9 mouse cellular contexts compared by ENCODE assay signal in genomic region chr14:8038791-8039448, GRCm38 (mm10). TPM values are rescaled to one million over a fixed set of nuclear protein-coding genes. Genes with fewer than 3 reads are reported as not detected.
DNase-seq lines count a peak whose midpoint lies in the region; ATAC-seq lines count a peak whose summit lies in the region.
"Had no signal": no experiment of that assay in that cellular context is flagged by ENCODE, and none has a peak within 500 bp of the region (broad histone marks: within the 10 kb centered on the region; RNA-seq: fewer than 3 reads in every experiment).

No protein-coding gene starts in this region.

- H3K4me1 ChIP-seq in heart, embryonic 11.5 days (ENCODE audit: control insufficient read depth, insufficient read depth, low read length): no peaks in the 10 kb centered on the region
- H3K4me1 ChIP-seq: limb, embryonic 12.5 days had no signal

- DNase-seq in heart, adult 11 months: peak; percentile 95
- peak; percentile 73 for DNase-seq in NIH3T3 (ENCODE audit: low read depth)
- DNase-seq in cerebellum, postnatal 25 days: peak; percentile 67 to 79
- peak; percentile 63 to 92 for DNase-seq in kidney, postnatal 25 days
- peak; percentile 65 for DNase-seq in lung, postnatal 36 days
- DNase-seq in retina, embryonic 14.5 days (ENCODE audit: low spot score): no peak

- no peak overlapping the region for H3K4me2 ChIP-seq in heart, embryonic 11.5 days
- H3K4me2 ChIP-seq: limb, embryonic 12.5 days had no signal

- H3K9me3 ChIP-seq in heart, embryonic 11.5 days (replicated peaks; ENCODE audit: control insufficient read depth, low read length): no peaks in the 10 kb centered on the region
- H3K9me3 ChIP-seq: limb, embryonic 12.5 days had no signal

- H3K36me3 ChIP-seq in heart, embryonic 11.5 days (ENCODE audit: control insufficient read depth, insufficient read depth, low read length): no peaks in the 10 kb centered on the region

- ATAC-seq in heart, embryonic 11.5 days (replicated peaks; ENCODE audit: insufficient number of reproducible peaks, low FRiP score, low TSS enrichment): no peak
- no peak for ATAC-seq in monocyte, adult 5-6 weeks (replicated peaks; ENCODE audit: insufficient number of reproducible peaks, low FRiP score, low TSS enrichment, poor library complexity, severe bottlenecking)

- H3K27ac ChIP-seq in heart, embryonic 11.5 days (ENCODE audit: low read depth, low read length): no peak overlapping the region
- H3K27ac ChIP-seq: limb, embryonic 12.5 days had no signal

- 77% methylated on average over 7 of the region's 7 CpGs for WGBS in heart, embryonic 11.5 days (ENCODE audit: insufficient replicate concordance)

- no peak overlapping the region for H3K4me3 ChIP-seq in heart, embryonic 11.5 days (ENCODE audit: low read depth, low read length)
- H3K4me3 ChIP-seq: limb, embryonic 12.5 days had no signal

- H3K27me3 ChIP-seq in heart, embryonic 11.5 days (ENCODE audit: control insufficient read depth, insufficient read depth, low read length): no peaks in the 10 kb centered on the region
- H3K27me3 ChIP-seq: limb, embryonic 12.5 days had no signal

- H3K9ac ChIP-seq in heart, embryonic 11.5 days (ENCODE audit: low read depth, low read length): no peak overlapping the region
- H3K9ac ChIP-seq: limb, embryonic 12.5 days had no signal

RNA-seq across cellular contexts. Expression of gene Abhd6, which starts 36.2 kb away (rescaled TPM):
- 9.4 and 10.2 TPM in 2 replicates for polyA plus RNA-seq in heart, embryonic 11.5 days (2014; fragmentation: Nextera tagmentation; extraction: Ambion mirVana)
- total RNA-seq in monocyte, adult 5-6 weeks (2017): 0.64 to 1.9 TPM (median 0.78 TPM) in 3 replicates

RNA-seq across cellular contexts. Expression of gene Rpp14, which starts 41.2 kb away (rescaled TPM):
- polyA plus RNA-seq in heart, embryonic 11.5 days (2014; fragmentation: Nextera tagmentation; extraction: Ambion mirVana): 40.0 and 43.5 TPM in 2 replicates
- total RNA-seq in monocyte, adult 5-6 weeks (2017): 12.5 to 30.2 TPM (median 29.2 TPM) in 3 replicates

RNA-seq across cellular contexts. Expression of gene Dnase1l3, which starts 44.5 kb away (rescaled TPM):
- 0.06 TPM in 1 of 2 replicates, not detected in the other for polyA plus RNA-seq in heart, embryonic 11.5 days (2014; fragmentation: Nextera tagmentation; extraction: Ambion mirVana)
- 0.58 to 4.0 TPM (median 0.64 TPM) in 3 replicates for total RNA-seq in monocyte, adult 5-6 weeks (2017)
- polyA plus RNA-seq: limb, embryonic 12.5 days had no signal

RNA-seq across cellular contexts. Expression of gene Pxk, which starts 59.1 kb away (rescaled TPM):
- polyA plus RNA-seq in heart, embryonic 11.5 days (2014; fragmentation: Nextera tagmentation; extraction: Ambion mirVana): 26.6 and 28.8 TPM in 2 replicates
- total RNA-seq in monocyte, adult 5-6 weeks (2017): 39.4 to 49.1 TPM (median 39.6 TPM) in 3 replicates
